Mouse (Mus musculus): ENCODE data around the gene Bbs7. TPM values are rescaled to one million over a fixed set of nuclear protein-coding genes. Genes with fewer than 3 reads are reported as not detected.
"Not testable (repeated sequence)": the region's sequence is repeated elsewhere in the genome, so short reads cannot be mapped to it uniquely, and the experiment has no call there.

The Bbs7 gene
- total RNA-seq (2015; ENCODE audit: low replicate concordance), result 0.72 TPM in 1 of 2 replicates, not detected in the other
- 1.2 and 3.2 TPM in 2 replicates for total RNA-seq (2017; ENCODE audit: low replicate concordance)

GRCm38 (mm10) chr3:36613202-36613907, at the start of gene Bbs7:
Gene Bbs7, minus strand, starts transcription at chr3:36613477.
- ATAC-seq (replicated peaks; ENCODE audit: low FRiP score, poor library complexity, severe bottlenecking), result peak; percentile 99

GRCm38 (mm10) chr3:36645245-36645559, 31.9 kb upstream of the Bbs7 start:
- ATAC-seq (replicated peaks; ENCODE audit: low FRiP score, poor library complexity, severe bottlenecking), result not testable (repeated sequence)

- no peak for ATAC-seq (replicated peaks; ENCODE audit: low FRiP score, poor library complexity, severe bottlenecking)
Observed at GRCm38 (mm10) chr3:36644554-36645244, 31.4 kb upstream of the Bbs7 start.

GRCm38 (mm10) chr3:36643354-36643753, 30.1 kb upstream of the Bbs7 start:
- ATAC-seq (replicated peaks; ENCODE audit: low FRiP score, poor library complexity, severe bottlenecking), result no peak

- ATAC-seq (replicated peaks; ENCODE audit: low FRiP score, poor library complexity, severe bottlenecking), result no peak
Observed at GRCm38 (mm10) chr3:36642736-36643135, 29.5 kb upstream of the Bbs7 start.

- ATAC-seq (replicated peaks; ENCODE audit: low FRiP score, poor library complexity, severe bottlenecking), result no peak
Observed at GRCm38 (mm10) chr3:36640787-36641186, 27.5 kb upstream of the Bbs7 start.

- ATAC-seq (replicated peaks; ENCODE audit: low FRiP score, poor library complexity, severe bottlenecking), result no peak
Observed at GRCm38 (mm10) chr3:36635449-36635848, 22.2 kb upstream of the Bbs7 start.

GRCm38 (mm10) chr3:36626803-36627202, 13.5 kb upstream of the Bbs7 start:
- ATAC-seq (replicated peaks; ENCODE audit: low FRiP score, poor library complexity, severe bottlenecking), result no peak

GRCm38 (mm10) chr3:36618181-36618580, 4.9 kb upstream of the Bbs7 start:
- ATAC-seq (replicated peaks; ENCODE audit: low FRiP score, poor library complexity, severe bottlenecking), result no peak

- no peak for ATAC-seq (replicated peaks; ENCODE audit: low FRiP score, poor library complexity, severe bottlenecking)
Observed at GRCm38 (mm10) chr3:36613908-36614255, 605 bp upstream of the Bbs7 start.

GRCm38 (mm10) chr3:36612687-36613086, 590 bp downstream of the Bbs7 start:
- no peak for ATAC-seq (replicated peaks; ENCODE audit: low FRiP score, poor library complexity, severe bottlenecking)

- ATAC-seq (replicated peaks; ENCODE audit: low FRiP score, poor library complexity, severe bottlenecking), result peak; percentile 87
Observed at GRCm38 (mm10) chr3:36605894-36606783, 7.1 kb downstream of the Bbs7 start.

- ATAC-seq (replicated peaks; ENCODE audit: low FRiP score, poor library complexity, severe bottlenecking), result not testable (repeated sequence)
Observed at GRCm38 (mm10) chr3:36599773-36600172, 13.5 kb downstream of the Bbs7 start.

GRCm38 (mm10) chr3:36598811-36599210, 14.5 kb downstream of the Bbs7 start:
- no peak for ATAC-seq (replicated peaks; ENCODE audit: low FRiP score, poor library complexity, severe bottlenecking)

GRCm38 (mm10) chr3:36571827-36572378, 41.4 kb downstream of the Bbs7 start, which contains the start of gene Ccna2:
Gene Ccna2, minus strand, starts transcription at chr3:36572150.
- peak; percentile 94 for ATAC-seq (replicated peaks; ENCODE audit: low FRiP score, poor library complexity, severe bottlenecking)

- ATAC-seq (replicated peaks; ENCODE audit: low FRiP score, poor library complexity, severe bottlenecking), result no peak
Observed at GRCm38 (mm10) chr3:36571361-36571826, 41.9 kb downstream of the Bbs7 start.

- ATAC-seq (replicated peaks; ENCODE audit: low FRiP score, poor library complexity, severe bottlenecking), result peak; percentile 72
Observed at GRCm38 (mm10) chr3:36569836-36570235, 43.4 kb downstream of the Bbs7 start.

- no peak for ATAC-seq (replicated peaks; ENCODE audit: low FRiP score, poor library complexity, severe bottlenecking)
Observed at GRCm38 (mm10) chr3:36563666-36564065, 49.6 kb downstream of the Bbs7 start.

- ATAC-seq (replicated peaks; ENCODE audit: low FRiP score, poor library complexity, severe bottlenecking), result peak; percentile 98
Observed at GRCm38 (mm10) chr3:36559606-36560005, 53.7 kb downstream of the Bbs7 start.

GRCm38 (mm10) chr3:36557601-36558000, 55.7 kb downstream of the Bbs7 start:
- no peak for ATAC-seq (replicated peaks; ENCODE audit: low FRiP score, poor library complexity, severe bottlenecking)

Data from erythroid progenitor cell, adult 5-6 weeks (primary cell).